Mouse (Mus musculus) ES-Bruce4 (cell line): ENCODE data around the gene Dysf.

Experiments used
- CTCF ChIP-seq: IDR thresholded peaks from one replicate; pipeline ENCODE4 v1.8.1; 2011; ENCODE audit warnings: low read depth, low read length
- EP300 ChIP-seq: IDR thresholded peaks from 2 replicates; pipeline ENCODE4 v1.6.1; 2011; ENCODE audit warnings: low read depth, low read length; ENCODE audit not compliant: insufficient read depth
- POLR2A ChIP-seq: IDR thresholded peaks from one replicate; pipeline ENCODE4 v1.8.1; 2011; ENCODE audit warnings: low read length; ENCODE audit not compliant: insufficient read depth

GRCm38 (mm10) chr6:84211473-84211872 lies 203.1 kb downstream of the Dysf start:
- TF ChIP-seq CTCF (no peak), EP300 (no peak), POLR2A (no peak)
